17 mouse cellular contexts compared by ENCODE assay signal in genomic region chr17:3453946-3454345, GRCm38 (mm10).
DNase-seq lines count a peak whose midpoint lies in the region; ATAC-seq and TF ChIP-seq lines count a peak whose summit lies in the region.
"Had no signal": no experiment of that assay in that cellular context is flagged by ENCODE, and none has a peak within 500 bp of the region (broad histone marks: within the 10 kb centered on the region; RNA-seq: fewer than 3 reads in every experiment).

No protein-coding gene starts in this region.

- TF ChIP-seq CTCF in midbrain, postnatal 0 days (IDR thresholded peaks at IDR 0.05) = no peak

- ATAC-seq in midbrain, postnatal 0 days (ENCODE audit: low FRiP score) = no peak
- ATAC-seq: intestine, embryonic 16.5 days had no signal

- no peaks in the 10 kb centered on the region for H3K27me3 ChIP-seq in midbrain, embryonic 10.5 days (ENCODE audit: low read depth, poor library complexity, severe bottlenecking)
- H3K27me3 ChIP-seq in midbrain, postnatal 0 days (ENCODE audit: insufficient read depth, low read length) = no peaks in the 10 kb centered on the region
- H3K27me3 ChIP-seq: forebrain, embryonic 12.5 days; hindbrain, embryonic 13.5 days; lung, embryonic 15.5 days had no signal

- DNase-seq in heart, adult 11 months = peak; percentile 84
- DNase-seq in heart, adult 9 months (ENCODE audit: low spot score in 2 of 2) = no peak
- DNase-seq in midbrain, embryonic 10.5 days (ENCODE audit: low spot score) = peak; percentile 27
- DNase-seq in midbrain, postnatal 0 days (ENCODE audit: low spot score) = no peak
- peak; percentile 51 for DNase-seq in embryo, embryonic 11 days
- peak; percentile 22 for DNase-seq in retina, embryonic 14.5 days (ENCODE audit: low spot score)
- no peak for DNase-seq in gastrocnemius, postnatal 14 days
- DNase-seq in layer of hippocampus, adult 9-11 months = no peak
- DNase-seq: adrenal gland, postnatal 10 days; cerebellum, postnatal 14 days; right cerebral cortex, postnatal 25 days had no signal

- H3K4me1 ChIP-seq in midbrain, embryonic 10.5 days = peaks cover 20% of the 10 kb centered on the region
- no peaks in the 10 kb centered on the region for H3K4me1 ChIP-seq in midbrain, postnatal 0 days (ENCODE audit: insufficient read depth, low read length)
- H3K4me1 ChIP-seq: lung, embryonic 15.5 days; megakaryocyte, embryonic 14.5 days had no signal

- no peaks in the 10 kb centered on the region for H3K9me3 ChIP-seq in midbrain, embryonic 10.5 days (replicated peaks)
- H3K9me3 ChIP-seq in midbrain, postnatal 0 days (ENCODE audit: low read length) = no peaks in the 10 kb centered on the region
- H3K9me3 ChIP-seq: forebrain, embryonic 12.5 days; hindbrain, embryonic 13.5 days; lung, embryonic 15.5 days; megakaryocyte, embryonic 14.5 days had no signal

- intact Hi-C loops in gastrocnemius, postnatal 14 days (cut with DNase I; ENCODE audit: low total_unique reads) = loop anchor here (2.0 kb wide), 1 partner anchor 55 kb away; no protein-coding TSS in a partner anchor

- no peak overlapping the region for H3K4me3 ChIP-seq in midbrain, embryonic 10.5 days
- no peak overlapping the region for H3K4me3 ChIP-seq in midbrain, postnatal 0 days (ENCODE audit: low read depth, low read length)
- H3K4me3 ChIP-seq: forebrain, embryonic 12.5 days; hindbrain, embryonic 13.5 days; lung, embryonic 15.5 days; megakaryocyte, embryonic 14.5 days; myocyte had no signal

- no peaks in the 10 kb centered on the region for H3K36me3 ChIP-seq in midbrain, embryonic 10.5 days
- no peaks in the 10 kb centered on the region for H3K36me3 ChIP-seq in midbrain, postnatal 0 days (ENCODE audit: insufficient read depth, low read length)
- H3K36me3 ChIP-seq: forebrain, embryonic 12.5 days; hindbrain, embryonic 13.5 days had no signal

- H3K9ac ChIP-seq in midbrain, postnatal 0 days (replicated peaks; ENCODE audit: low read length, poor library complexity, severe bottlenecking) = no peak overlapping the region
- H3K9ac ChIP-seq: forebrain, embryonic 12.5 days; hindbrain, embryonic 13.5 days; lung, embryonic 15.5 days had no signal

- no peak overlapping the region for H3K4me2 ChIP-seq in midbrain, postnatal 0 days (ENCODE audit: low read depth, low read length, poor library complexity, severe bottlenecking)
- H3K4me2 ChIP-seq: forebrain, embryonic 12.5 days; hindbrain, embryonic 13.5 days; lung, embryonic 15.5 days had no signal

- 31% methylated on average over 10 of the region's 10 CpGs for WGBS in midbrain, embryonic 10.5 days
- WGBS in midbrain, postnatal 0 days = 40% methylated on average over 10 of the region's 10 CpGs

- peak overlapping the region; percentile 63 for H3K27ac ChIP-seq in midbrain, embryonic 10.5 days (replicated peaks)
- no peak overlapping the region for H3K27ac ChIP-seq in midbrain, postnatal 0 days (ENCODE audit: low read depth, low read length)
- H3K27ac ChIP-seq: forebrain, embryonic 12.5 days; hindbrain, embryonic 13.5 days; lung, embryonic 15.5 days had no signal

Comparison
In these comparisons a context has a peak if more than half of its experiments do, and no peak if none do; other contexts are left out.
1. DNase-seq: peak in heart, adult 11 months (single experiment), midbrain, embryonic 10.5 days (single experiment), embryo, embryonic 11 days (single experiment) and retina, embryonic 14.5 days (single experiment); none in heart, adult 9 months (0 of 2), midbrain, postnatal 0 days (single experiment), gastrocnemius, postnatal 14 days (single experiment) and layer of hippocampus, adult 9-11 months (single experiment).